Mouse (Mus musculus) spleen, adult 18-20 months (tissue): ENCODE measurements at regions not wholly inside any gene's neighbourhood (a gene's known extent, or its start where the extent isn't known, plus 50 kb on each side); places are given as distances from the start of the nearest gene placed in this dataset.
A peak's percentile ranks its signal among the peaks of the same experiment; 100 is the strongest.

Experiments
- DNase-seq, 2 experiments: peaks; one replicate each; pipeline ENCODE4 v3.0.0; 2022; ENCODE audit warnings: mixed read lengths in 2 of 2

DNA sequence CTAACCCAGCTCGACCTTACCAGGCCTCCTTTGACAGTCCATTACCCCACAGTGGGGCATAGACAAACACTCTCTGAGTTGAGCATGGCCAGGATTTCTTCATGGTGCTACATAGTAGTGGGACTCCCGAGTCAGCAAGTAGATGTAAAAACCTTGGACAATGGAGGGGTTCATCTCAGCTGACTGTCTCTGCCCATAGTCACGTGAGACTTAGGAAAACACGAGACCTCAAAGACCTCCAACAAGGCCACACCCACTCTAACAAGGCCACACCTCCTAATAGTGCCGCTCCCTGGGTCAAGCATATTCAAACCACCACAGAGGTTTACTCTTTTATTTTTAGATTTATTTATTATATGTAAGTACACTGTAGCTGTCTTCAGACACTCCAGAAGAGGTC, 52.5 kb upstream of the Cldn24 start:
- no peak for DNase-seq

DNA sequence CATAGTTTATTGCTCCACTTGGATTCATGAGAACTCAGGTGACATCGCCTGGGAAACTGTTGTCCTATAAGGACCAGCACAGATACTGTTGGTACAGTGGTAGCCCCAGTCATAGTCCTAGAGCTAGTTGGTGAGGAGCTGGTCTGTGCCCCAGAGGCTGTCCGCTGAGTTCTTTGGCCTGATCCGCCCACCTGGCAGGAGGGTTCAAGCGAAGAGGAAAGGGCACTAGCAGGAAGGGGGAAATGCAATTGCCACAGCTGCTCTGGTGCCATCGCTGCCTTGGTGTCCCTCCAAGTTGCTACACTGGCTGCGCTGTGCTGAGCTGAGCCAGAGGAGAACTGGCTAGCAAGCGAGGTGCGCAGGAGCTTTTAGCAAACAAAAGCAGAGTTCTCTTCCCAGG, 53.2 kb upstream of the Cldn24 start:
- DNase-seq, result no peak

DNA sequence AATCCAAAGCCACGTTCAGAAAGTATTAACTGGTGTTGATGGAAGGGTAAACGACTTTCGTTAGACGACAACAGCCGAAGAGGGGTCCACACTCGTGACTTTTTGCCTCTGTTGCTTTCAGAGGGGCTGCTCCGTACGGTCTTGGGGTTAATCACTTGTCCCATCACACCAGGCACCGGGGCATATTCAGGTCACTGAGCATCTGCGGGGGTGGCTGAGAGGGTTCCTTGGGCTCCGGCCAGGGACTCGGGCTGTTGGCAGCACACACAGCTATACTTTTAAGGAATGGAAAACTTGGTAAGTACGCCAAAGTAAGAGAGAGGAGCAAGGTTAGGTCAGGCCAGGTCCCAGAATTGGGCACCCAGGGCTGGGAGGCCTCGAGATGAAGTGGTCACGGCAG, 50.7 kb upstream of the Cdkn2aip start:
- DNase-seq, result peak; percentile 1 to 7

DNA sequence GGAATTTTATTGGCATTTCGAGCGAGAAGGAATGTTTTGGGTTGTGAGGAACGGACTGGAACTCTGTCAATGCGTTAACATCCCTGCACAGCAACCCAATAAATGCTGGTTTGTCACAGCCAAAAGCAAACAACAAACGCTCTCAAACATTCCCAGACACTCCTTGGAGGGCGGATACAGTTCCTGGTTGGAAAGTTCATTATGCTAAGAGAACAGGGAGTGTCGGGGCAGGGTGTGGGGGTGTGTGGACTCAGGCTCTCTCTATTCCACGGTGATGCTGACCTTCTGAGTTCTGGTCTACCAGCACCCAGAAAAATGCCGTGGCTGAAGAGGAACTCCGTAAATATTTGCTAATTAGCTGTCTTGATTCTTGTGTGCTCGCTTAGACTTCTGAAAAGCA, 50.3 kb upstream of the Cdkn2aip start:
- no peak for DNase-seq
